Mouse (Mus musculus) erythroblast, embryonic 14.5 days (primary cell): ENCODE measurements around the gene Gm20403.

ENCODE experiments used
- GATA1 ChIP-seq: IDR thresholded peaks from 2 replicates; pipeline ENCODE4 v1.6.1; 2012; ENCODE audit warnings: low read length, inconsistent platforms, mixed read lengths
- TAL1 ChIP-seq: IDR thresholded peaks from 3 replicates; pipeline ENCODE4 v1.6.1; 2012; ENCODE audit warnings: low read length, inconsistent platforms, mixed read lengths

GRCm38 (mm10) chr12:54965532-54966160 is 20.7 kb downstream of the Gm20403 start:
- no peak for TF ChIP-seq TAL1
- no peak for TF ChIP-seq GATA1
